Mouse (Mus musculus) testis, adult 2 months (tissue): ENCODE data around the gene Ubl4a.

Experiments used
- CTCF ChIP-seq: fragments of 200-500 bp; IDR thresholded peaks from 2 replicates; pipeline ENCODE4 v1.5.1; 2012; ENCODE audit warnings: low read depth, mild to moderate bottlenecking, inconsistent platforms, low read length, moderate library complexity; ENCODE audit not compliant: control insufficient read depth, insufficient read depth, insufficient replicate concordance
- POLR2A ChIP-seq: fragments of 200-500 bp; IDR thresholded peaks from 2 replicates; pipeline ENCODE4 v1.6.1; 2012; ENCODE audit warnings: low read depth, mild to moderate bottlenecking, inconsistent platforms, low read length, moderate library complexity; ENCODE audit not compliant: control insufficient read depth

- TF ChIP-seq POLR2A (peak; percentile 39; the same call in 1 of the 2 replicates), CTCF (no peak)
Measured at GRCm38 (mm10) chrX:74392535-74393443, 19.8 kb upstream of the Ubl4a start, which contains the start of the genes Fam3a and Ikbkg.
